Mouse (Mus musculus): ENCODE data around the gene Cerkl. TPM values are rescaled to one million over a fixed set of nuclear protein-coding genes. Genes with fewer than 3 reads are reported as not detected.

The Cerkl gene
- total and polyA plus RNA-seq, 2 experiments: 2.7 to 6.2 TPM

DNA sequence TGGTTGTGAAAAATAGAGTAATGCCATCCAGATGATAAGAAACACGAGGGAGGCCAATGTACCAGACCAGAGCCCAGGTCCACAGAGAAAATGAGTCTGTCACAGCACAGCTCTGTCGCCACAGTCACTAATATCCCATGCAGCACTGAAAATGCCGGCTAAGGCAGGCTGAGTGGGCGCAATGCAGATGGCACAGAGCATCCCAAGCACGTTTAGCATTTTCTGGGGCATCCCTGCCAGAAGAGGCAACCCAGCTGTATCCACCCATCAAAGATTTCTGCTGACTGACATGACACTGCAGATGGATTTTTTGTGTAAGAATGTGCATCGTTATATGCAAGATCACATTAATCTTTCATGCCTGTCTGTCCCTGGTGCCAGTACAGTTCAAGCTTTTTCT, 94.6 kb downstream of the Cerkl start:
- Histone ChIP-seq H3K4me3 (ENCODE audit: insufficient read depth, low read depth, low read length) (no peak overlapping the region), H3K27ac (replicated peaks; ENCODE audit: insufficient read depth, low read depth, low read length) (no peak overlapping the region), H3K79me2 (ENCODE audit: control insufficient read depth, insufficient read depth, low read length) (no peaks in the 10 kb centered on the region), H3K4me1 (ENCODE audit: control insufficient read depth, insufficient read depth, low read length) (no peaks in the 10 kb centered on the region), H3K9ac (ENCODE audit: low read depth, low read length) (no peak overlapping the region), H3K36me3 (ENCODE audit: control insufficient read depth, insufficient read depth, low read length) (peaks cover 2% of the 10 kb centered on the region; the same call in 1 of the 2 replicates), H3K27me3 (ENCODE audit: control insufficient read depth, insufficient read depth, low read length) (no peaks in the 10 kb centered on the region)
- 77% methylated on average over 6 of the region's 6 CpGs for WGBS
- no peak for DNase-seq (ENCODE audit: extremely low read depth, low read depth, low spot score)
- TF ChIP-seq CTCF (IDR thresholded peaks at IDR 0.05; ENCODE audit: low read depth, low read length) (no peak), POLR2A (IDR thresholded peaks at IDR 0.05; ENCODE audit: extremely low read depth, insufficient read depth, low read length) (no peak)

DNA sequence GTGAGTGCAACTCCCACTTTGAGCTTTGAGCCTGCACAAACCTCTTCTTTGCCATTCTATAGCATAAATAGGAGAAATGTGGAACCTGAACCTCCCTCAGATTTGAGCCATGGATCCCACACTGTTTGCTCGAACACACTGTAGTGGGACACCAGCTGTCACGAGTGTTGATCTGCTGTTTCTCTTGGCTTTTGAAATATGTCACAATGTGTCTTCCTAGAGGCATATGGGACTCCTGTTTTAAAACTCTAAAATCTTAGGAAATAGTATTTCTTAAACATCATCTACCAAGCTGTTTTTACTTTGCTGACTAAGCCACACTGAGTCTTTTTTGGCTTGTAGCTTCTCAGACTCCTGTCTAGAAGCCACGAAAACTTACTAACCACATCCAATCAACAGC, 98.8 kb downstream of the Cerkl start:
- Histone ChIP-seq H3K9ac (ENCODE audit: low read depth, low read length) (no peak overlapping the region), H3K4me1 (ENCODE audit: control insufficient read depth, insufficient read depth, low read length) (no peaks in the 10 kb centered on the region), H3K4me3 (ENCODE audit: insufficient read depth, low read depth, low read length) (no peak overlapping the region), H3K27me3 (ENCODE audit: control insufficient read depth, insufficient read depth, low read length) (no peaks in the 10 kb centered on the region), H3K27ac (replicated peaks; ENCODE audit: insufficient read depth, low read depth, low read length) (no peak overlapping the region), H3K36me3 (ENCODE audit: control insufficient read depth, insufficient read depth, low read length) (peaks cover 2% of the 10 kb centered on the region; the same call in 1 of the 2 replicates), H3K79me2 (ENCODE audit: control insufficient read depth, insufficient read depth, low read length) (no peaks in the 10 kb centered on the region)
- TF ChIP-seq POLR2A (IDR thresholded peaks at IDR 0.05; ENCODE audit: extremely low read depth, insufficient read depth, low read length) (no peak), CTCF (IDR thresholded peaks at IDR 0.05; ENCODE audit: low read depth, low read length) (no peak)
- no peak for DNase-seq (ENCODE audit: extremely low read depth, low read depth, low spot score)
- WGBS: 90% methylated on average over 3 of the region's 3 CpGs

DNA sequence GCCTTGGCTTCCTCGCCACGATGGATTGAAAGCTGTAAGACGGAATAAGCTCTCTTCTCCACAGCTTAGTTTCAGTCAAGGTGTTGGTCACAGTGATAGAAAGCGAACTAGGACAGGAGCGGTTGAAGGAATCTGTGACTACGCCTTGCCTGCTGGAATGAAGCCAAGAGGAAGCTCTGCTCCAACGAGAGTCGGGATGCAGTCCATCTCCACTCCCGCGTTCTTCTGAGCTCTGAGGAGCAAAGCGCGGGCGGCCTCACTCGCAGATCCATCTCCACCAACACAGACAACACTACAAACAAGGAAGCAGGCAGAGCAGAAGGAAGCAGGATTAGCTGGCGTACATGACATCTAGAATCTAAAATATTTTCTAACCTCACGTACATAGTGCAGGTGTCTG, 101.8 kb downstream of the Cerkl start:
- H3K4me1 ChIP-seq (ENCODE audit: control insufficient read depth, insufficient read depth, low read length): no peaks in the 10 kb centered on the region
- H3K9ac ChIP-seq (ENCODE audit: low read depth, low read length): no peak overlapping the region
- H3K79me2 ChIP-seq (ENCODE audit: control insufficient read depth, insufficient read depth, low read length): no peaks in the 10 kb centered on the region
- 91% methylated on average over 16 of the region's 16 CpGs for whole genome bisulfite sequencing
- no peak overlapping the region for H3K4me3 ChIP-seq (ENCODE audit: insufficient read depth, low read depth, low read length)
- TF ChIP-seq POLR2A (IDR thresholded peaks at IDR 0.05; ENCODE audit: extremely low read depth, insufficient read depth, low read length) (no peak), CTCF (IDR thresholded peaks at IDR 0.05; ENCODE audit: low read depth, low read length) (no peak)
- peaks cover 2% of the 10 kb centered on the region; the same call in 1 of the 2 replicates for H3K36me3 ChIP-seq (ENCODE audit: control insufficient read depth, insufficient read depth, low read length)
- no peak overlapping the region for H3K27ac ChIP-seq (replicated peaks; ENCODE audit: insufficient read depth, low read depth, low read length)
- H3K27me3 ChIP-seq (ENCODE audit: control insufficient read depth, insufficient read depth, low read length): no peaks in the 10 kb centered on the region
- no peak for DNase-seq (ENCODE audit: extremely low read depth, low read depth, low spot score)

DNA sequence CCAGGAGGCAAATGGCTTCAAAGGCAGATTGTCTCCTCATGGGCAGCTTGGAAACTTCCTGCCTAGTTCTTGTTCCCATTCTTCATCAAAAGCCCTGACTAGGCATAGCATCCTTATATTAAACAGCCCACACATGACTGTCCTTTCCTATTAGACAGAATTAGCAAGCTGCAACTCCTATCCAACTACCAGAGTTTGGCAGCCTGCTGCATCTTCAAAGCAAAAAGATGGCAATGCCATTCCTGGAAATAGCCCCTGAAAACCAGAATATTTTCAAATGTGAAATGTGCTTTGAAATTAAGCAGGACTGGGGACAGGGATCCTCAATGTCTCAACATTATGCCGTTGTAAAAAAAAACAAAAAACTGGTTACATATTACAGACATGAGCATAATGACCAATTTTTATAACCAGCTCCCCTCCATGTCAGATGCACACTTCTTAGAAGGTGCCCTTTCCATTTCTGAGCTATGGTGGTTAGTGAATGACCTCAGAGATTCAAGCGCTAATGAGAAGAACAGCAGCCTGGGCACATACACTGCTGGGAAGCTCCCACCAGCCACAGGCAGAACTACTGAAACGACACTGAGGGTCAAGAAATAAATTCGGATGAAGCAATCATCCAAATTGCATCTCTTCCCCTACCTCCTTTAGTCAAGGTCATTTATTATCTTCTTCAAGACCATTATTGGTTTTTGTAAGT, 104.3 kb downstream of the Cerkl start:
- H3K36me3 ChIP-seq (ENCODE audit: control insufficient read depth, insufficient read depth, low read length): no peaks in the 10 kb centered on the region; the same call in 1 of the 2 replicates
- 84% methylated on average over 4 of the region's 4 CpGs for WGBS
- no peak for TF ChIP-seq POLR2A (IDR thresholded peaks at IDR 0.05; ENCODE audit: extremely low read depth, insufficient read depth, low read length)
- TF ChIP-seq CTCF (IDR thresholded peaks at IDR 0.05; ENCODE audit: low read depth, low read length): no peak
- no peak overlapping the region for H3K27ac ChIP-seq (replicated peaks; ENCODE audit: insufficient read depth, low read depth, low read length)
- no peak for DNase-seq (ENCODE audit: extremely low read depth, low read depth, low spot score)
- no peak overlapping the region for H3K9ac ChIP-seq (ENCODE audit: low read depth, low read length)
- no peaks in the 10 kb centered on the region for H3K27me3 ChIP-seq (ENCODE audit: control insufficient read depth, insufficient read depth, low read length)
- H3K79me2 ChIP-seq (ENCODE audit: control insufficient read depth, insufficient read depth, low read length): no peaks in the 10 kb centered on the region
- no peak overlapping the region for H3K4me3 ChIP-seq (ENCODE audit: insufficient read depth, low read depth, low read length)
- no peaks in the 10 kb centered on the region for H3K4me1 ChIP-seq (ENCODE audit: control insufficient read depth, insufficient read depth, low read length)

DNA sequence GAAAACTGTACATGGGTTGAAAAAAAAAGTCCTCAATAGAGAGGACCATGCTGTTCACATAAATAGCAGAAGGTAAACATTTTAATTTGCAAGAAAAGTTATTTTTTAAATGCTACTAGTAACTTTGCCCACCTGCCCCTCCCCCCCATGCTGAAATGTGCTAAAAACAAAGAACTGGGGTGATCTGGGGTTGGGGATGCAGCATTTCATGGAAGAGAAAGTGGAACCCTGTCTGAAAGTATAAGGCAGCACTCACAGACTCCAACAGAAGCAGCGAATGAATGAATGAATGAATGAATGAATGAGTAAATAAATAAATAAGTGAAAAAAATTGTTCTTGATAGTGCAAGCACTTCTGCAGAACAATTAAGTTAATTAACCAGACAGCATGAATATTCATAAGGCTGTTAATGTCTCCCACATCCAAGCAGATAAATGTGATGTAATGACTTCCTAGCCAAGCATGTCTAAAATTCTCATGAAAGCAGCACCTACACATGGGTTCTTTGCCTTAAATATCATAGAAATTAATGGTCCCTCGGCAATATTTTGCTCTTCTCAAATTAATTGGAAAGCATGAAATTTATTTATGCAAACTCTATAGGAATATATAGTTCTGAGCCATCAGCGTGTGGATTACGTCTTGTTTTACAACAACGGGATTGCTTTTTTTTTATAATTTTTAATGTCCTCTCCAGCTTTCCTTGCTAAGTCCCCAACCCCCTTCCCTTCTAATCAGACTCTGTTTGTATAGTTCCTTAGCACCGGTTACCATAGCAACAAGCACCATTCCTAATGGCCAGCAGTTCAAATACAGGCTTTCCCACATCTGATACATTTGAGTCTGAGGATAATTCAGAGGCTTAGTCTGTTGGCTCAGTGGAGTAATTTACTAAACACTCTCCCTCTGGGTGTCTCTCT, 105.1 kb downstream of the Cerkl start:
- WGBS: 84% methylated on average over 6 of the region's 6 CpGs
- H3K36me3 ChIP-seq (ENCODE audit: control insufficient read depth, insufficient read depth, low read length): no peaks in the 10 kb centered on the region; the same call in 1 of the 2 replicates
- no peaks in the 10 kb centered on the region for H3K4me1 ChIP-seq (ENCODE audit: control insufficient read depth, insufficient read depth, low read length)
- H3K4me3 ChIP-seq (ENCODE audit: insufficient read depth, low read depth, low read length): no peak overlapping the region
- no peaks in the 10 kb centered on the region for H3K79me2 ChIP-seq (ENCODE audit: control insufficient read depth, insufficient read depth, low read length)
- H3K9ac ChIP-seq (ENCODE audit: low read depth, low read length): no peak overlapping the region
- no peak for DNase-seq (ENCODE audit: extremely low read depth, low read depth, low spot score)
- H3K27ac ChIP-seq (replicated peaks; ENCODE audit: insufficient read depth, low read depth, low read length): no peak overlapping the region
- H3K27me3 ChIP-seq (ENCODE audit: control insufficient read depth, insufficient read depth, low read length): no peaks in the 10 kb centered on the region
- no peak for TF ChIP-seq CTCF (IDR thresholded peaks at IDR 0.05; ENCODE audit: low read depth, low read length)
- TF ChIP-seq POLR2A (IDR thresholded peaks at IDR 0.05; ENCODE audit: extremely low read depth, insufficient read depth, low read length): no peak

All from liver, adult 2 months (tissue).